Mouse (Mus musculus): ENCODE measurements around the gene Ifi214.
"Not testable (repeated sequence)": the region's sequence is repeated elsewhere in the genome, so short reads cannot be mapped to it uniquely, and the experiment has no call there.

The Ifi214 gene

GRCm38 (mm10) chr1:173535791-173536190 lies at the start of gene Ifi214:
Ifi214 (minus strand) TSS chr1:173535957.
- not testable (repeated sequence) for DNase-seq (ENCODE audit: low read depth, low spot score)

DNA sequence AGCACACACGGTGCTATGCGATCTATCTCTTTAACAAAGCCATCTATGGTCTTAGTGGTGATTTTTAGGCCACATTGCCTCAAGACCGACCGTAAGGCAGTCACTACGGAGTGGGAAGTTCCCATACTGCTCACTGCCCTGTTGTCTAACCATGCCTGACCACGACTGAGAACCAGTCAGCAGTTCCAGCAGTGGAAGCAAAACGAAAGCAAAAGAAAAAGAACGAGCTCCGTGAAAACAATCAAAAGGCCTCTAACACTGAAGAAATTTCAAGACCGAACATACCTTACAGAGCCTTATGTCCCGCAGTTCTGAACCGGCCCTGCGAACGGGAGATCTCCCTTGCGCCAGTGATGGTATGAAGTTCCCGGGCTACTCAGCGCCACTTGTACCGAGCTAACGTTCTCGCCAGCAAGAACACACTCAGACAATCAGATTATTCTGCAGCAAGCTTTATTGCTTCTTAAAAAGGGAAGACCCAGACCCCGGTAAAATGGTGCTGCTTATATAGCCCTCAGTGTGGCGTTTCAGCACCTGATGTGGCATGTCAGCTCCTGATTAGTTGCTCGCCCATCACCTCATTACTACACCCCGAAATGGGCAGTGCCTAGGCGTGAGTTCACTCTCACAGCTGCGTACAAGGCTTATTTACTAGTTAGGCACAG lies 44.3 kb upstream of the Ifi214 start:
- no peak for DNase-seq (ENCODE audit: low read depth, low spot score)

GRCm38 (mm10) chr1:173579079-173579478 lies 43.3 kb upstream of the Ifi214 start:
- DNase-seq (ENCODE audit: low read depth, low spot score): no peak

- DNase-seq (ENCODE audit: low read depth, low spot score): peak; percentile 70
Measured at GRCm38 (mm10) chr1:173550491-173551050, 14.8 kb upstream of the Ifi214 start.

GRCm38 (mm10) chr1:173548798-173549197 lies 13.0 kb upstream of the Ifi214 start:
- DNase-seq (ENCODE audit: low read depth, low spot score): not testable (repeated sequence)

DNA sequence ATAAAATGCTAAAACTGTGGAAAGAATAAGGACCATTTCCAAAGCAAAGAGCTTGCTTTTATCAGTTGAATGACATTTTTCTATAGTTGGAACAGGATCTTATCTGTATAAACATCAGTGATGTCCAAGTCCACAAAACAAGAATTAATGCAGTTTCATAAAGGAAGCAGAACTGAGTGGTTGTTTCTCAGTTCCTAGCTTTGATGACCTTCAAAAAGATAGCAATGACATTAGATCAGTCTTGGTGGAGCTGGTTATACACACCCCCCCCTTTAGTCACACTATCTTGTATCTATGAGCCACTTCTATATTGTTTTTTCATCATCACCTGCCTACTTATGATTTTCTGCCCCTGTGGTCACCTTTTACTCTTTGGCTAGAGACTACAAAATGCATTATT lies 14.3 kb downstream of the Ifi214 start:
- DNase-seq (ENCODE audit: low read depth, low spot score): no peak

DNA sequence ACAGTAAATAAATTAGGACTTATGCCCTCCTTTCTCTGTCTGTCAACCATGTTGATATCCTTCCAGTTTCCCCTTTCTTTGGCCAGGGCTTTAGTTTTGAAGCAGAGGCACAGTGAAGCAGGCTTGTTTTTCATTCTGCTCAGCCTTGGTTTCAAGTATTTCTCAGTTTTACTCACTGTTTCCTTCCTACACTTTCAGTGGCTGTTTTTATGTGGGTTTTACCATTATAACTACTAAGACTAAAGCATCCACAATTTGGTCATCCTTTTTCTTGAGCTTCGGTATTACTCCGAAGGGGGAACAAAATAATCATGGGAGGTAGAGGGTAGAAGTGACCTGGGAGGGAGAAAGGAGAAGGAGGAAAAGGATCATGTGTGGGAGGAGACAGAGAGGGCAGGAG lies 25.2 kb downstream of the Ifi214 start:
- not testable (repeated sequence) for DNase-seq (ENCODE audit: low read depth, low spot score)

DNA sequence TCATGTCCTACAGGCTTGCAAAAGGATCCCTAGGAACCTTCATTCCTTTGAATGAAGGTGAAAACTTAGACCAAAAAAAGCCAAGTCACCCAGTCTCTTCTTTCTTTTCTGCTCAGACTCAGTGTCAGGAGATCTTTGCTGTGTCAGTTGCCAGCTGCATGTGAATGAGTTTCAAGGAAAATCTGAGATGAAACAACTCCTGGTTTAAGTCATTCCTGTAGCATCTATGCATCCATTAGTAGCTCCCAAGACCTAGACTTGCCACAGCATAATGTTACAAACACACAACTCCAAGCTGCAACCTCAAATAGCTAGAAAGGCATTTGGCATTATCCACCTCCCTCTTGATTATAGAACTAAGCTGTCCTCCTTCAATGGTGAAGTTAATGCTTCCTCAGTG lies 44.3 kb downstream of the Ifi214 start:
- DNase-seq (ENCODE audit: low read depth, low spot score): not testable (repeated sequence)

- DNase-seq (ENCODE audit: low read depth, low spot score): not testable (repeated sequence)
Measured at GRCm38 (mm10) chr1:173490812-173491480, 44.8 kb downstream of the Ifi214 start, which contains the start of gene Ifi206. Ifi206 (minus strand) TSS chr1:173491041.

GRCm38 (mm10) chr1:173481182-173481574 lies 54.6 kb downstream of the Ifi214 start:
- not testable (repeated sequence) for DNase-seq (ENCODE audit: low read depth, low spot score)

DNA sequence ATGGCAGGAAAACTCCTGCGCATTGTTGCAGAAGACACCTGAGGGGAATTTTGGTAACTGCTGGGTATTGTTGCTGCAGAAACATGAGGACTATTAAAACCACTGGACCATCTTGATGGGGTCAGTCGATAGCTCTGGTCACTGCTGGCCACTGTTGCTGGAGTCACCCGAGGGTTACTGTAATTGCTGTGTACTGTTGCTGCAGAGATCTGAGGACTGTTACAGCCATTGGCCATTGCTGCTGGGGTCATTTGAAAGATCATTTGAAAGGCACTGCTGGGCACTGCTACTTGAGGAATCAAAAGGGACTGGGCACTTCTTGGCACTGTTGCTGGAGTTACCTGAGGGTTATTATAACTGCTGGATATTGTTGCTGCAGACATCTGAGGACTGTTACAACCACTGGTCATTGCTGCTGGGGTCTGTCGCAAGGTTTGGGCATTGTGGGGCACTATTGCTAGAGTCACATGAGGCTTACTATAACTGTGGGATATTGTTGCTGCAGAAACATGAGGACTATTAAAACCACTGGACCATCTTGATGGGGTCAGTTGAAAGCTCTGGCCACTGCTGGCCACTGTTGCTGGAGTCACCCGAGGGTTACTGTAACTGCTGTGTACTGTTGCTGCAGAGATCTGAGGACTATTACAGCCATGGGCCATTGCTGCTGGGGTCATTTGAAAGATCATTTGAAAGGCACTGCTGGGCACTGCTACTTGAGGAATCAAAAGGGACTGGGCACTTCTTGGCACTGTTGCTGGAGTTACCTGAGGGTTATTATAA lies 55.2 kb downstream of the Ifi214 start:
- DNase-seq (ENCODE audit: low read depth, low spot score): not testable (repeated sequence)

Measured in skeletal muscle tissue, adult 2 months (tissue).